Comparison of ENCODE assay signal across 8 mouse cellular contexts in the genomic region with DNA sequence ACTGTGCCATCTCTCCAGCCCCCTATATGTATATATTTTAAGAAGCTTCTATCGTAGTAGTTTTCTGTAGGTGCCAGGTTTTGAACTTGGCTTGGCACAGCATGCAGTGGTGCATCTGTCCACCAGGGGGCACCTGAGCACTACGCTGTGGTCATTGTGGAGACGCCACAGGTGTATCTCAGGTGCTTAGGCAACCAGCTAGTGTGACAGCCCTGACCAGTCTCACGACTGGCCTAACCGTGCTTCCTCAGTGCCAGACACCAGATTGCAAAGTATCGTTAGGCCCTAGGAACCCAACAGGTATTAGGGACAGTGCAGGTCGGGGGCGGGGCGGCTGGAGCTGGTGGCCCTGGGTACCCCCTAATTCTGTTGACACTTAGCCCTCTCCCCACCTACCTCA. TPM values are rescaled to one million over a fixed set of nuclear protein-coding genes. Genes with fewer than 3 reads are reported as not detected.
DNase-seq lines count a peak whose midpoint lies in the region.

No protein-coding gene starts in this region.

- intact Hi-C loops in left cerebral cortex, postnatal 25 days (cut with DNase I): loop anchor here (5.0 to 10.0 kb wide), 6 partner anchors 104 to 824 kb away; a partner anchor contains a TSS

- peak; percentile 24 for DNase-seq in embryo, embryonic 11 days
- DNase-seq in embryo, embryonic 9.5 days (ENCODE audit: extremely low spot score): no peak
- peak; percentile 16 for DNase-seq in ovary, postnatal 14 days (ENCODE audit: low spot score)
- DNase-seq in ovary, postnatal 36 days (ENCODE audit: low spot score): no peak
- DNase-seq in kidney, postnatal 14 days: peak; percentile 19
- peak; percentile 64 to 66 for DNase-seq in spleen, postnatal 36 days (ENCODE audit: low spot score in 2 of 2)
- no peak for DNase-seq in Muller cell, postnatal 12 days (ENCODE audit: inconsistent ontology term)
- no peak for DNase-seq in left cerebral cortex, postnatal 25 days (ENCODE audit: low spot score in 2 of 2)

RNA-seq across cellular contexts. Expression of a gene that starts 35.6 kb away (rescaled TPM):
- 10 to 100 TPM; 26.3 to 29.6 TPM for total RNA-seq in left cerebral cortex, postnatal 25 days (2021)

Comparison
In these comparisons a context has a peak if more than half of its experiments do, and no peak if none do; other contexts are left out.
1. DNase-seq: peak in embryo, embryonic 11 days (single experiment), ovary, postnatal 14 days (single experiment), kidney, postnatal 14 days (single experiment) and spleen, postnatal 36 days (2 of 2); none in embryo, embryonic 9.5 days (single experiment), ovary, postnatal 36 days (single experiment), Muller cell, postnatal 12 days (single experiment) and left cerebral cortex, postnatal 25 days (0 of 2).